Mouse (Mus musculus) thymus, adult 2 months (tissue): ENCODE results near the gene 1600014C23Rik.
A peak's percentile ranks its signal among the peaks of the same experiment; 100 is the strongest.

ENCODE experiments used
- CTCF ChIP-seq: fragments of 200-500 bp; IDR thresholded peaks from 2 replicates; pipeline ENCODE4 v1.5.1; 2012; ENCODE audit warnings: mild to moderate bottlenecking, control low read depth, low read length, moderate library complexity, borderline replicate concordance; ENCODE audit not compliant: control insufficient read depth, poor library complexity, insufficient read depth; ENCODE audit errors: extremely low read depth
- POLR2A ChIP-seq: fragments of 200-500 bp; IDR thresholded peaks from 2 replicates; pipeline ENCODE4 v1.6.1; 2012; ENCODE audit warnings: mild to moderate bottlenecking, low read length, control low read depth, moderate library complexity; ENCODE audit not compliant: control insufficient read depth, poor library complexity, insufficient read depth; ENCODE audit errors: extremely low read depth

DNA sequence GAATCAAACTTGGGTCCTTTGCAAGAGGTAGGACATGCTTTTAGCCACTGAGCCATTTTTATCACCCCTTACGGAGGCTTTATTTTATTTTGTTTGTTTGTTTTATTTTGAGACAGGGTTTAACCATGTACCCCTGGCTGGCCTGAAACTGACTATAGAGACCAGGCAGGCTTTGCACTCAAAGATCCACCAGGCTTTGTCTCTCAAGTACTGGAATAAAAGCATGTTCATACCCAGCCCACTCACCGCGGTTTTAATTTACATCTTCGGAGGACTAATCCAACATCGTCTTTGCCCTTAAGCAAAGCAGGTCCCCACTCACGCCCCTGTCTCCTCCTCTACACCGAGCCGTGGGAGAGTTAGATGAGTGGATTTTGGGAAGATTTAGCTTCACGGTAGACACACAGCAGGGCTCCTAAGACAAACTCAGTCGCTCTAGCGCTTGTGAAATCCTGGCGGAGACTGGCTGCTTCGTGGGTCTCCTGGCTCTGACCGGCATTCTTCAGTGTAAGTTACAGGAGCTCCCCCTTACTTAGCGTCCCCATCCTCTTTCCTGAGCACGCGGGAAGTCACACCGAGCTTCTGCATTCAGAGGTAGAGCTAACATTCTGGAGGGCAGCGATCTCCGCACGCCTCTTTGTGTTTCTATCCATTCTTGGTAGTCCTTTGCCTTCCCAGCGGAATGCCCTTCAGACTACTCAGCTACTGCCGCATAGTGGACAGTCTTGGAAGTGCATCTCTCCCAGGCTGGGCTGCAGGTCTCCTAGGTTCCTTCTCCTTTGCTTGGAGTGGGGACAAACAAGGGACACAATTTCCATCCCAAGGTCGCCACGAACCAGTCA lies 9.7 kb downstream of the 1600014C23Rik start:
- no peak for TF ChIP-seq POLR2A
- peak; percentile 70; the same call in 1 of the 2 replicates for TF ChIP-seq CTCF
